Mouse (Mus musculus) layer of hippocampus, postnatal 25 days (tissue): ENCODE results near the gene Myo1a. TPM values are rescaled to one million over a fixed set of nuclear protein-coding genes. Genes with fewer than 3 reads are reported as not detected.
"Not testable (repeated sequence)": the region's sequence is repeated elsewhere in the genome, so short reads cannot be mapped to it uniquely, and the experiment has no call there.

Experiments
- DNase-seq, 2 experiments: peaks; one replicate each; pipeline ENCODE4 v3.0.0; 2022; ENCODE audit warnings: mixed read lengths in 2 of 2, low spot score in 1 of 2; ENCODE audit errors: extremely low spot score in 1 of 2
- total RNA-seq, 2 experiments: library from RNA; stranded (reverse); gene quantifications; 2 replicates each; pipeline ENCODE4 v1.2.3; 2021

The Myo1a gene
- 1 to 10 TPM in 1 of 2 experiments, under 1 TPM in 1; 0.66 to 1.0 TPM for total RNA-seq

DNA sequence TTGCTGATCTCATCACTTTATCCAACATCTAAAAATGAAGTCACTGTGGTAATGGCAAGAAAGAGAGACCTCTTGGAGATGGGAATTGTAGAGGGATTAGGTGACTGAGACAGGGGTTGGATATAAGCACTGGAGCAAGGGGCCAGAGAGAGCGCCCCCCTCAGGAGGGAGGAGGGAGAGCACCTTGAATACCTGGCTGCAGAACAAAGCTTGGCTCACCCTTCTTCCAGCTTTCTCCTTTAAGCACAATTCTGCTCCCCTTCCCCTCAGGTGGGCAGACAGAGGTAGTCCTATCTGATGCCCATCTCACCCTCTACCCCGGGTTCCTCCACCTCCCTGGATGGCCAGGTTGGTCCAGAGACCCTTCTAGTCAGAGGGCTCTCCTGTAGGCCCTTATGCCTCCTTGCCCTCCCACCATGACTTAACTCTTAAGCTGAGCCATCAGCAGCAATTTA is at the start of gene Myo1a:
Gene Myo1a (plus strand): TSS at position 405 of the 455 bp plus-strand sequence.
- no peak for DNase-seq

DNA sequence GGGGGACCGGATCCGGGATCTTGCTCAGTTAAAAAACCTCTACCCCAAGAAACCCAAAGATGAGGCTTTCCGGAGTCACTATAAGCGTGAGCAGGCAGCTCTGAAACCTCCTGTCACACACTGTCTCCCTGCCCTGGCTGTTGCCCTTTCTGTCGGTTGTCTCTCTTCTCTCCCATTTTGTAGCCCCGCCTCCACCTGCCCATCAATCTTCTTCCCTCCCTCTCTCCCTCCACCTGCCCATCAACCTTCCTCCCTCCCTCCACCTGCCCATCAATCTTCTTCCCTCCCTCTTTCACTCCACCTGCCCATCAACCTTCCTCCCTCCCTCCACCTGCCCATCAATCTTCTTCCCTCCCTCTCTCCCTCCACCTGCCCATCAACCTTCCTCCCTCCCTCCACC is 47.4 kb upstream of the Myo1a start:
- DNase-seq, result not testable (repeated sequence)

DNA sequence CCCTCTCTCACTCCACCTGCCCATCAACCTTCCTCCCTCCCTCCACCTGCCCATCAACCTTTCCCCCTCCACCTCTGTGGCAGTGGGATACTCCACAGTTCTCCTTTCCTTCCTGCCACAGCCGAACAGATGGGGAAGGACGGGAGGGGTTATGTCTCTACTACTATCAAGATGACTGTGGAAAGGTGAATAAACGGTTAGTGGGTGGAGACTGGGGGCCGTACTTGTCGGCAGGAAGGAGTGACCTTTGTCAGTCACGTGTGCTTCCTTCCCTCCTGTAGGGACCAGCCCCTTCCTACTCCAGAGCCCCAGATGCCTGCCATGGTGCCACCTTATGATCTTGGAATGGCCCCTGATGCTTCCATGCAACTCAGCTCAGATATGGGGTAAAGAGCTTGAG is 46.9 kb upstream of the Myo1a start:
- DNase-seq, result no peak

DNA sequence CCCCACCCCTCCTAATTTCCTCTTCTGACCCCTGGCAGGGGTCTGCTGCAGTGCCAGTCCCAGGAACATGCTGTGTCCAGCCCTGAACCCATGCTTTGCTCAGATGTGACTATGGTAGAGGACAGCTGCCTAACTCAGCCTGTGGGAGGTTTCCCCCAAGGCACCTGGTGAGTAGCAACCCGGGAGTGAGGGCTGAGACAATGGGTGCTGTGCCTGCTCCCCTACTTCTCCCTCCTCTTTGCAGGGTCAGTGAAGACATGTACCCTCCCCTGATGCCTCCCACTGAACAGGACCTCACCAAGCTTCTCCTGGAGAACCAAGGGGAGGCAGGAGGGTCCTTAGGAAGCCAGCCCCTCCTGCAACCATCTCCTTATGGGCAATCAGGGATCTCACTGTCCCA is 45.4 kb upstream of the Myo1a start:
- no peak for DNase-seq

DNA sequence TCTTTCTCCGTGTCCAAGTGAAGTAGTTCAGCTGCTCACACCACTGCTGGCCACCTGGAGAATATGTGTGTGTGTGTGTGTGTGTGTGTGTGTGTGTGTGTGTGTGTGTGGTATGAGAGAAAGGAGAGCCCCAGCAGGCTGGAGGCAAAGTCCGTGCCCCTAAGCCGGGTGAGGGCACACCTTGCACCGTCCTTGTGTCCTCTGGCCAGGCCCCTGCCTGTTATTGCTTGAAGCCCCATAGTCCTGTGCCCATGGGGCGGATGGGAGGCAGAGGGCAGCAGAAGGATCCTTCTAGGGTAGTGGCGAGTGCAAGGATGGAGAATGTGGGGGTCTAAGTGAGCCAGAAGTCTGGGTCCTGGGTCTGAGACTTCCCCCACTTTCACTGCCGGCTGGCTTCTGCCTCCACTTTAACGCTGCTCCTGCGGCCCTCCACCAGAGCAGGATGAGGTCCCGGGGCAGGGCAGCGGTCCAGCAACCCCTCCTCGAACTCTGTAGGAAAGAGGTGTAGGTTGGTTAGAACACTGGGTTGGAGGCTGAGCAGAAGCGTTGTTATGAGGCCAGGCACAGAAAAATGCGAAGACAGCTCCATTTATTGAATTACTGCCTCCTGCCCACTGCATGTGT is 43.6 kb upstream of the Myo1a start:
- no peak for DNase-seq

DNA sequence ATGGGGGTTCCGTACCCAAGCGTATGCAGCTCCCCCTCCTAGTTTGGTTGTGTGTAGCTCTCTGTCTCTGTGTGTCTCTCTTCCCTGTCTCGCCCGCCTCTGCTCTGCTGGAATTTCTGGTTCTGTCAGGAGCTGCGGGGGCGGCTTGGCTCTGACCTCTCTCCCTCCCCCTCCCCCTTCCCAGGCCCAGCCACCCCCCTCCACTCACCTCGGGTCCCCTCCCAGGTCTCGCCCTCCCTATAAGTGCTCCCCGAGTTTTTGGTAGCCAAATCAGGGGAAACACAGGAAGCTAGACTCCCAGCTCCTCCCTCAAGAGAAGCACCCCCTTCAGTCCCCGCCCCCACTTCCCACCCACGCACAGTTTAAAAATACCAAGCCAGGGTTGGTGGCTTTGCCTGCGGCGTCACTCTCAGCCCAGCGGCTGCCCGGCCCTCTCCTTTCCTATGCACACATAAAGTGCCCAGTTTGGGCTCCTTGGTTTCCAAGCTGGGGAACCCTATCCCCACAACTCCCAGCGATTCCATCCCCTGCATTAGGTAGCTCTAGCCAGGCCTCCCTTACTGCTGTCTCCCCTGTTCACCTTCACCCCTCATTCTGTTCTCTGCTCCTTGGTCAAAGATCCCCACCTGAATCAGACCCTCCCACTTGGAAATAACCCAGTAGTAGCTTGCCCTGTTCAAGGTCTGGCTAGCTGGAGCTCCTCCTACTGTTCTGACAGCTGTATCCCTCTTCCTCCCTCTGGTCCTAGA is 42.9 kb upstream of the Myo1a start:
- DNase-seq, result peak in 1 of 2 experiments; percentile 22

DNA sequence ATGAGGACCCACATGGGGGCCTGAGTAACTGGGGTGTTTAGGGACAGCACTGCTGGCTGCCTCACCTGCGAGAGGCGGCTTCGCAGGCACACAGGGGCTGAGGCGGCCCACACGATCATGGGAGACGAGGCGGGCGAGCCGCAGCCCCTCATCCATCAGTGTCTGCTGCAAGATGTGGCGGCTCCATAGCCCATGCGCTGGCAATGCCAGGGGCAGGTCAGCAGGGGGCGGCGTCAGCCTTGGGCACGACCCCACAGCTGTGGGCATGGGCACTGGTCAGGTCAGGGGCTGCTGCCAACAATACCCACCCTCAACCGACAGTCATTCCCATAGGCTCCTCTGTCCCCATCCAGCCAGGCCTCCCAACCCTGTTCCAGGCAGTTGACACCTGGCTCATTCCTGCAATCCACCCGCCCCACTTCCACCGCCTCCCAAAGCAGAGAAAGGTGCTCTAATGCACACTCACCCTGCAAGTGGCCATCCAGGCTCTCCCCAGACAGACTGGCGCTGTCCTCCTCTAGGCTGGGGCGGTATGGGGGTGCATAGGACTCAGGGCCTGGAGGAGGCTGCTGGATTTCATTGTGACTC is 42.2 kb upstream of the Myo1a start:
- no peak for DNase-seq

DNA sequence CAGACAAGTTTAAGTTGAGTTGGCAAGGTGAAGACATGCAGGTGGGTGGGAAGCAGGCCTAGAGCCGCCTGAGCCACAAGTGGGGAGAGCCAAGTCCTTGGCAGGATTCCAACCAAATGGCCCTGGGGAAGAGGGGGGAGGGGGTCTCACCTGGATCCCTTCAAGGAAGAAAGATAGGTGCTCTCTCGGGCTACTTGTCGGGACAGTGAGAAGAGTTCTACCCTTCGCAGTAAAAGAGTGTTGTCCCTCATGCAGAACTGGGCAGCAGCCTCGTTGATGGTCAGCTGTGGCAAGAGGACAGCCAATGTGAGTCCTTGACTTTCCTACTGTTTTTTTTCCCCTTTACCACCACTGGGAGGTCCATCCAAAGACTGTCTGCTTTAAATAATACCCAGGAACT is 41.4 kb upstream of the Myo1a start:
- DNase-seq, result no peak

DNA sequence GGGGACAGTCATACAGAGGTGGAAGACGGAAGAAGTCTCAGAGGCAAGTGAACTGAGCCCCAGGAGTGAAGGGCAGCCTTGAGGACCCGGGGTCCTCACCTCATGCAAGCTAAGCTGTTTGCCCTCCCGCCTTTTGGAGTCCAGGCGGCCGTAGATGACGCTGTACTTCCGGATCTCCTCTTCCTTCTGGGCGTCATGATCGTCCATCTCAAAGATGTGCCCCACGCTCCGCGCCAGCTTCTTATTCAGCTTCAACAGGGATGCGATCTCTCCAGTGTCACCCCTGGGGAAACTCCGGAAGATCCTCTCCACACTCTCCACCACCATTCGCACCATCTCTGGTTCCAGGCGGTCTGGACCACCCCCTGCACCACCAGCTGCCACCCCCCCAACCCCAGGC is 40.8 kb upstream of the Myo1a start:
- DNase-seq, result no peak

DNA sequence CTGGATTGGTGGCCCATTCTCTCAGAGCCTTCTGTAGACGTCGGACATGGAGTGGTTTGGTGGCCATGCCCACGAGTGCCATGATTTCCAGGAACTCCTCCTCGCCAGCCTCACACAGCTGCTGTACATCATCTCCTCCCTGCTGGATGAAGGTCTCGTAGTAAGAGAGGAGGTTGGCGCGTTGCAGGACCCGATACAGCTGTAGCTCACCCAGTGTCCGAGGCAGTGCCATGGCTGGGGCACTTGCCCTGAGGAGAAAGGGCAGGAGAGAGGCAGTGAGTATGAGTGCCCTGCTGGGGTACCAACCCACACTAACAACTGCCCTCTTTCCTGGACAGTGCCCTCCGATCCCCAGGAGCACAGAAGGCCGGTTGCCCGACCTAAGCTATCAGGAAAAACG is 40.1 kb upstream of the Myo1a start:
- no peak for DNase-seq

DNA sequence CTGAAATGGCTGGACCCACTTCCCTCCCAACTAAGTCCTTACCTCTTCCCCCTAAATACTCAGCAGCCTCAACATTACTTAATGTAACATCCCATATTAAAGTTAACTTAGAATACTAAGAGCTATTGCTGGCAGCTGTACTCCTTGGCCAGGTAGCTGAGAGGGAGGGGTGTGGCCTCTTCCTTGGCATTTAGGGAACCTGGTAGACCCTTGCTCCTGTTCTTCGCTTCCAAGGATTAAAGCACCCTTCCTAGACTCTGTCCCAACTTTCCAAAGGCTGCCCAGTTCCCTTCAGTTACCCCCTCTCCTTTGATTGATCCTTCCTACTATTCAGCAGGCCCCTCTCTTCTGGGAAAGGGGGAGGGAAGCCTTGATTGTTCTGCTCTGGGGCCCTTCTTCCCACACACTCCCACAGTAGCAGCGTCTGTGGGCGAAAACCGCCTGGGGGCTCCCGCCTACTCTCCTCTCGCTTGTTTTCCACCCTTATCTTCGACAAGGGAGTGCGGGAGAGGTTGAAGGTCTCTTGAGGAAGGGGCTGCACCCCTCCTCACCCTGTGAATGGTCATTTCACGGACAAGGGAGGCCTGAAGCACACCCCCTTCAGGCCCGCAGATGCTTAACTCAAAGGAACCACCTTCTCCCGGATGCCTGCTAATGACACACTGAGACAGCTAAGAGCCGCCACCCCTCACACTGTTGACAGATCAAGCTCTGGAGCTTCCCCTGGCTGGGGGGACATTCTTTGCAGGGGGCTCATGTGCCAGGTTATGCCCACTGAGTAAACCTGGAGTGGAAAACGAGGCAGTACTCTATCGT is 39.4 kb upstream of the Myo1a start:
- no peak for DNase-seq

DNA sequence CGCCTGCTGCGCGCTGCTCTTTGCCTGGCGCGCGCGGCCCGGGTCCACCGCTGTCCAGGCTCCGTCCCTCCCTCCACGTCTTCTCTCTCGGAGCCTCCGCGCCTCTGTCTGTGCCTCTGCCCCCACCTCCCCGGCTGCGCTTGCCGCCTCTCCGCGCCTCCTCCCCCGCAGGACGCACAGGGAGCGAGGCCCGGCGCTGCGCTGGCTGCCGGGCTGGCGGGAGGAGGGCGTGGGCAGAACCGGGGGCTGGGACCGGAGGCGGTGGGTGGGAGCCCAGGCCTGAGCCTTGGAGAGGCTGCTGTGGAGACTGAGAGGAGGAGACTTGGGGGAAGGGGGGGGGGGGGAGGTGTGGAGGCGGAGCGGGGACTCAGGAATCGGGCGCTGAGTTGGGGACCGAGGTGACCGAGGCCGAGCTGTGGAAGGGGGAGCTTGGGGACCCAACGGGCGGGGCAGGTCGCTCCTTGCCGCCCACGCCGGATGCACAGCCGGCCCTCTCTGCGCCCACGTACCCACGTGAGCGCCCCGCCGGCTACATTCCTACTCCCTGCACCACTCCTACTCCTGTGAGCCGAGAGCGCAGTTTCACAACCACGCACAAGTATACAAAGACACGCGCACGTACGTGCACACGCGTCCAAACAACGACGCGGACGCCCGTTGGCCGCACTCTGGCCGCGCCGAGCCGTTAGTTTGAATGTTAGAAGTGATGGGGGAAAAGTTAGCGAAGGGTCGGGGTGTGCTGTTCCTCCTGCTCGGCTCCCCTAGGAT is 38.3 kb upstream of the Myo1a start, which contains the start of gene Nemp1:
Gene Nemp1 (plus strand): TSS at position 401 of the 768 bp plus-strand sequence.
- peak; percentile 53 to 62 for DNase-seq

DNA sequence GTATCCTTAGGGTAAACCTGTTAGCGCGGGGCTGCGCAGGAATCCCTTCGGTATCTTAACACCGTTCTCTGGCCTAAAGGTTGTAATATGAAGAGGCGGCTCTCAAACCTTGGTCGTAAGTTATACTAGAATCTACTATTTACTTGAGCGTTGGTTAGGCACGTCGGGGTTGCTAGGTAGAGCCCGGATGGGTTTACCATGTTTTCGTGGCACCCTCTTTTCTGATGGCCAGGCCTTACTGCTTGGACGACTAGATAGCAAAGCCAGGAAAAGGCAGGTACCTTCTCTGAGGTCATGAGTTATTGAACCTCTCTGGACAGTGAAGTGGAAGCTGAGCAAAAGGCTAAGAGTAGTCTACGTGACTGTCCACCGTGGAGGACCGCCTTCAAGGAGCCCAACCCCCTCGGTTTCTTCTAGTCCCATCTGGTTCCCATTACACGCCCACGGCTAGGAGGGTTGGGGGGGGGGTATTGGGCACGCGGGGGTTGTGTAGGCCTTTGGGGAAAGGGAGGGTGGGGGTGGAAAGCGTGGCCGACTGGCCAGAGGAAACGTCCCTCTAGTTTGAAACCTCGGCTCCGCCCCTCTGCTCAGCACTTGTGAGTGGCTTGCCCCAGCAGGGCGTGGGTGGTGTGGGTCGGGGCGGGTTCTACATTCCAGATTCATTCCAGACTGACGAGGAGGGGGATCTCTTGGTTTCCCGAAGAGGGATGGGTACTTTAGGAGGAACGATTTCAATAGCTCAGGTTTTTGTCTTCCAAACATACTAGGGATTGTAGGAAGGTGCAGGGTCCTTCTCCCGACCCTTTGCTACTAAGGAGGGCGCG is 37.5 kb upstream of the Myo1a start:
- peak in 1 of 2 experiments; percentile 46 for DNase-seq

DNA sequence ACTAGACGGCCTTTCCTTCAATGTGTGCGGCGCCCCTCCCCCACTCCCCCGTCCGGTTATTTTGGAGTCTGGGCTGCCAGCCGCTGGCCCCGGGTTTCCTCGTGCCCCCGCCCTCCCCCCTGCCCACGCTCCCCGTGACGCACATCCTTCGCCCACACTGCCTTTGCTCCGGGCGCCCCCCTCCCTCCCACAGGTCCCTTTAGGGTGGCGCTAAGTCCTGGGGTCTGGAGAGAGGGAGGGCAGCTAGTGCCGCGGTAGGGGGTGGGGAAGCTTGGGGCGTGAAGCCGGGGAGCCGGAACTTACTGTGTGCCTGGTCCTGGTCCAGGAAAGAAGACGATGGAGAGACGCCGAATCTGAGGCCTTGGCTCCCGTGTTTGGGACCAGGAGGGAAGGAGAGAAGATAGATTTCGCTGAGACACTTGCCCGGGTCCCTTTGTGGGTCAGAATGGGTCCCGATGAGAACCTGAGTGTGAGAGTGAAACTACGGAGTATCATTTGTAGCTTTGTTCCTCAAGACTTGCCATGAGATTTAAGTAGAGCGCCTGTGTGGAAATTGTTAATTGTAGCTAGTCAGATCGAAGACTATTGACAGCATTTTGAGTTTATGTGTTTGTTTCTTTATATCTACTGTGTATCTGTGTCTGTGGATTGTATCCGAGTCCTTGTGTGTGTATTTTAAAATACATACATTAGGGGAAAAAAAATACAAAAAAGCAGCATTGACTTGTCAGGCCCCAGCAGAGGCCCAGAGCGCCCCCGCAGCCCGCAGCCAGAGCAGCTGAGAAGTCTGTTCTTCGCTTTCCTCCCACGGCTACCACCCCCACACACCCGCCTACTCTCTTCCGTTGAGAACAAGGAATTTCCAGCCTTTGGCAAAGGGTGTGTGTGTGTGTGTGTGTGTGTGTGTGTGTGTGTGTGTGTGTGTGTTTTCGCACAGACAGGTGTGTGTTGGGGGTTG is 36.6 kb upstream of the Myo1a start, which contains the start of gene Nab2:
Gene Nab2 (minus strand): TSS at position 476 of the 958 bp plus-strand sequence.
- DNase-seq, result peak in 1 of 2 experiments; percentile 62

DNA sequence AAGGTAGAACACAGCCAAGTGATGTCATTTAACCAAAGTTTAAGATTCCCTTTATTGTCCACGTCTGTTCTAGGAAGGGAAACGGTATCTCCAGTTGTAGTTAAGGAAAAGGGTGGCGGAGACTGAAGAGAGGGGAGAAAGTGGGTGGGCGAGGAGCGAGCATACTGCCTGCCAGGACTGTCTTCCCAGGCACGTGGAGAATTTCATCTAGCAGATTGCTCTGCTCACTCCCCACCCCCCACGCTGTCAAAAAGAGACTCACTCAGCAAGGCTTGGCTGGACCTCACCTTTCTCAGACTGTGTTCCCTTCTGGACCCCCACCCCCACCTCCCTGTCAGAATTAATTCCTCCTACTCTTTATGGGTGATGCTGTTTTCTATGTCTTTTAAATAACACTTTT is 35.8 kb upstream of the Myo1a start:
- no peak for DNase-seq

DNA sequence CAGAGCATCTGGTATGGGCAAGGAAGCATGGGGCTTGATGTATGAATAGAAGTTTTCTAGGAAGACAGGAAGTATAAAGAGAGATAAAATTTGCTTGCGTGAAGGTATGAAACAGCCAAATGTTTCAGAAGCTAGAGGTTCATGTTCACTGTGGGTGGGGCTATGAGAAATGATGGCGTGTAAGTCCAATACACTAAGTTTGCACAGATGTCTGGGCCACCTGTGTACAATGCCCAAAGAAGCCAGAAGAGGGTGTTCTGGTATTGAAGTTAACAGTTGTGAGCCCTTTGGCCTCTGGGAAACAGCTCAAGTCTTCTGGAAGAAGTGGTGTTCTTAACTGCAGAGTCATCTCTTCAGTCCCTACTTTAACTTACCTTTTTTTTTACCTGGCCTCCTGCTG is 34.8 kb upstream of the Myo1a start:
- no peak for DNase-seq

DNA sequence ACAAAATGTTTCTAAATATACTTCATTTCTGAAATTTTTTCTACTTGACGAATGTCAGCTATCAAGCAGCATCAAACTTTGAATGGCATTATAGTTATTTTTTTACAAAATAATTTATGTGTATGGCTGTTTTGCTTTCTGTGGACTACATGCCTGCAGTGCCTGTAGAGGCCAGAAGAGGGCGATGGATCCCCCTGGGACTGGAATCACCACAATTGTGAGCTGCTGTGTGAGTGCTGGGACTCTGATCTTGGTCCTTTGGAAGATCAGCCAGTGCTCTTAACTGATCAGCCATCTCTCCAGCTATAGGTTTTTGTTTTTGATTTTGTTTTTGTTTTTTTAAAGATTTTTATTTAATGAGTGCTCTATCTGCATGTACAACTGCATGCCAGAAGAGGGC is 33.7 kb upstream of the Myo1a start:
- DNase-seq, result no peak
